Mouse (Mus musculus) ES-Bruce4 (cell line): ENCODE results near the gene Ctrc. TPM values are rescaled to one million over a fixed set of nuclear protein-coding genes. Genes with fewer than 3 reads are reported as not detected.

Experiments
- H3K27ac ChIP-seq: 2 replicates; pipeline ENCODE4 v1.5.1; 2012; ENCODE audit warnings: low read length, inconsistent platforms; ENCODE audit not compliant: insufficient read depth
- H3K27me3 ChIP-seq: 2 replicates; pipeline ENCODE4 v1.6.1; 2012; ENCODE audit warnings: mild to moderate bottlenecking, low read length, inconsistent platforms; ENCODE audit not compliant: control insufficient read depth, poor library complexity, insufficient read depth, severe bottlenecking
- H3K36me3 ChIP-seq: 2 replicates; pipeline ENCODE4 v1.6.1; 2012; ENCODE audit warnings: inconsistent platforms, mild to moderate bottlenecking, low read length, moderate library complexity; ENCODE audit not compliant: control insufficient read depth, poor library complexity, insufficient read depth, severe bottlenecking
- H3K4me1 ChIP-seq: one replicate; pipeline ENCODE4 v1.8.1; 2011; ENCODE audit warnings: low read length; ENCODE audit not compliant: control insufficient read depth, insufficient read depth
- H3K4me3 ChIP-seq: 2 replicates; pipeline ENCODE4 v1.5.1; 2011; ENCODE audit warnings: low read depth, mild to moderate bottlenecking, low read length
- H3K9ac ChIP-seq: 2 replicates; pipeline ENCODE4 v1.6.1; 2012; ENCODE audit warnings: low read depth, mild to moderate bottlenecking, inconsistent platforms; ENCODE audit not compliant: poor library complexity, severe bottlenecking
- H3K9me3 ChIP-seq: replicated peaks from 2 replicates; pipeline ENCODE4 v1.6.1; 2012; ENCODE audit warnings: mild to moderate bottlenecking, low read length, inconsistent platforms; ENCODE audit not compliant: control insufficient read depth, poor library complexity, insufficient read depth, severe bottlenecking
- CTCF ChIP-seq: IDR thresholded peaks from one replicate; pipeline ENCODE4 v1.8.1; 2011; ENCODE audit warnings: low read depth, low read length
- EP300 ChIP-seq: IDR thresholded peaks from 2 replicates; pipeline ENCODE4 v1.6.1; 2011; ENCODE audit warnings: low read depth, low read length; ENCODE audit not compliant: insufficient read depth
- POLR2A ChIP-seq: IDR thresholded peaks from one replicate; pipeline ENCODE4 v1.8.1; 2011; ENCODE audit warnings: low read length; ENCODE audit not compliant: insufficient read depth
- polyA plus RNA-seq: library from polyadenylated mRNA; stranded (reverse); fragments of >200 nt; gene quantifications from 2 replicates; pipeline ENCODE4 v1.2.4, GENCODE M21; 2011; ENCODE audit warnings: low read depth; ENCODE audit not compliant: missing spikeins, insufficient read depth, insufficient read length

The Ctrc gene
- polyA plus RNA-seq, 1 experiment: not detected

GRCm38 (mm10) chr4:141864506-141864905 lies 18.3 kb upstream of the Ctrc start:
- no peaks in the 10 kb centered on the region for H3K9me3 ChIP-seq
- H3K36me3 ChIP-seq: no peaks in the 10 kb centered on the region
- no peak overlapping the region for H3K4me3 ChIP-seq
- no peak overlapping the region for H3K9ac ChIP-seq
- no peak for TF ChIP-seq EP300
- TF ChIP-seq POLR2A: no peak
- no peak for TF ChIP-seq CTCF
- H3K4me1 ChIP-seq: peaks cover 7% of the 10 kb centered on the region
- H3K27me3 ChIP-seq: no peaks in the 10 kb centered on the region
- no peak overlapping the region for H3K27ac ChIP-seq

DNA sequence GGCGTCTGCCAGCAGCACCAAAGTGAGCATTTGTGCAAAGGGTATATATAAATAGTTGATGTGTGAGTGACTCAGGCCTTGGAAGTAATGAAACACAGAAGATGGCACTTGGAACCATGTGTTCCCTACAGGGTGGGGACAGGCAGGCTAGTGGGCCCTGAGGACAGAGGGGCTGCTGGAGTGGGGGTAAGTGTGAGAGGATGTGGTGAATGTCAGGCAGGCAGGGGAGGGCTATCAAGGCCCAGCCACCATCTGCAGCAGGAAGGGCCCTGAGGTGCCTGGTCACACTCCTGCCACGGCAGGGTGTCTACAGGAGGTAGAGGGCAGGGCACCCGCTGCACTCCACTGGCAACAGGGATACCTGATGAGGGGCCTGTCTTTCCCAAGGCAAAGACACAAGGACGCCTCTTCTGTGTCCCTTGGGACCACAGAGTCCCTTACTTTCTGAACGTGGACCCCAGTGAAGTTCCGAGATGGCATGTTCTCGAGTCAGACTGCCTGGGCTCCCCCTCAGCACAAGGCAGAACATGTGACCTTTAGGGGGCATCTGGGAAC lies 17.6 kb upstream of the Ctrc start:
- no peak overlapping the region for H3K9ac ChIP-seq
- H3K4me3 ChIP-seq: no peak overlapping the region
- no peaks in the 10 kb centered on the region for H3K36me3 ChIP-seq
- peaks cover 7% of the 10 kb centered on the region for H3K4me1 ChIP-seq
- no peaks in the 10 kb centered on the region for H3K9me3 ChIP-seq
- no peak overlapping the region for H3K27ac ChIP-seq
- no peak for TF ChIP-seq POLR2A
- no peak for TF ChIP-seq EP300
- no peak for TF ChIP-seq CTCF
- H3K27me3 ChIP-seq: no peaks in the 10 kb centered on the region

DNA sequence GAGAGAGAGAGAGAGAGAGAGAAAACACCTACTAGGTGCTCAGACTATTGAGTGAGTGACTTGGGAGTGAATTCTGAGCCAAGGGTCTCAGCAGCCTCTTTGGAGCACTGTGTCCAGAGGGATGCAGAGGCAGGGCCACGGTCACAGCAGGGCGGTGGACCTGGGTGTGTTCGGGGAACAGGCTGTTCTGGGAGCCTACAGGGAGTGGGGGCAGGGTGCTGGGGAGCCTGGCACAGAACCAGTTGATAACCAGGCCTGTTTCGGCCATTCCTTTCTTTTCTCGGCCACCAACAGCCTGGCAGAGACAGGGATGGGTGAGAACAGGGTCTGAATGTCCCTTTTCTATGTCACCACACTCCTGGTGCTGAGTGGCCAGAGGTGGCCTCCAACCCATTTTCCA lies 16.7 kb upstream of the Ctrc start:
- no peaks in the 10 kb centered on the region for H3K9me3 ChIP-seq
- no peak overlapping the region for H3K4me3 ChIP-seq
- H3K27ac ChIP-seq: no peak overlapping the region
- H3K9ac ChIP-seq: no peak overlapping the region
- H3K36me3 ChIP-seq: no peaks in the 10 kb centered on the region
- TF ChIP-seq CTCF: no peak
- no peak for TF ChIP-seq EP300
- TF ChIP-seq POLR2A: no peak
- no peaks in the 10 kb centered on the region for H3K27me3 ChIP-seq
- peaks cover 7% of the 10 kb centered on the region for H3K4me1 ChIP-seq

DNA sequence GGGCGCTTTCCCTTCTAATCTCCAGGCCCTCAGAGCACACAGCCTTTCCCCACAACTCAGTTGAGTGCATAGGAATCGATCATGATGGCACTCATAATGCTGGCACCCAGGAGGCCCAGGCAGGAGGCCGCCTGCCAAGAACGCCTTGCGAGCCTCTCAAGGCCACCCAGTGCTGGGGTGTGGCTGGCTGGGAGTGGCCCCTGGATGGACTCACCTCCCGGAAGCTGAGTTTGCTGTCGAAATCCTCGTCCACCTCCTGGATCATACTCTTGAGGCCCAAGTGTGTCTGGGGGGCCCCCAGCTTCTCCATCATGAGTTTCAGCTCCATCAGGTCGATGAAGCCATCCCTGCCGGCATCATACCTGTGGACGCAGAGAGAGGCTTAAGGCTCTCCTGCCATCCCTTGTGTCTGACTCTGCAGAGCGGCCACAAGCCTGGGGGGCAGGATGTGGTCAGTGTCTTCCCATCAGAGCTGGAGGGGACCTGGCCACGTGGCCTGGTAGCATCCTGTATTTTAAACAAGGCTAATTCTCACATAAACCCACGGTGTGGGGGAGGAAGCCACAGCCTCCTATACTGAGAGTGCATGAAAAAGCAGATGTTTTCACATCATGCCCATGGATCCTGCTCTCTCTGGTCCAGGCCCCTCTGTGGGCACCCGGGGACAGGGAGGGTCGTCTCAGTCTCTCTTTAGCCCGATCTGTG lies 15.6 kb upstream of the Ctrc start:
- H3K4me3 ChIP-seq: no peak overlapping the region
- no peaks in the 10 kb centered on the region for H3K9me3 ChIP-seq
- no peak overlapping the region for H3K9ac ChIP-seq
- no peaks in the 10 kb centered on the region for H3K36me3 ChIP-seq
- H3K4me1 ChIP-seq: peaks cover under 1% of the 10 kb centered on the region
- H3K27me3 ChIP-seq: no peaks in the 10 kb centered on the region
- no peak overlapping the region for H3K27ac ChIP-seq
- TF ChIP-seq EP300: no peak
- TF ChIP-seq CTCF: no peak
- TF ChIP-seq POLR2A: no peak

GRCm38 (mm10) chr4:141860246-141860841 lies 14.2 kb upstream of the Ctrc start:
- Histone ChIP-seq H3K9me3 (peaks cover 1% of the 10 kb centered on the region), H3K4me3 (no peak overlapping the region), H3K27ac (no peak overlapping the region), H3K27me3 (no peaks in the 10 kb centered on the region), H3K36me3 (no peaks in the 10 kb centered on the region), H3K9ac (no peak overlapping the region), H3K4me1 (no peaks in the 10 kb centered on the region)
- no peak for TF ChIP-seq EP300
- TF ChIP-seq POLR2A: no peak
- no peak for TF ChIP-seq CTCF

DNA sequence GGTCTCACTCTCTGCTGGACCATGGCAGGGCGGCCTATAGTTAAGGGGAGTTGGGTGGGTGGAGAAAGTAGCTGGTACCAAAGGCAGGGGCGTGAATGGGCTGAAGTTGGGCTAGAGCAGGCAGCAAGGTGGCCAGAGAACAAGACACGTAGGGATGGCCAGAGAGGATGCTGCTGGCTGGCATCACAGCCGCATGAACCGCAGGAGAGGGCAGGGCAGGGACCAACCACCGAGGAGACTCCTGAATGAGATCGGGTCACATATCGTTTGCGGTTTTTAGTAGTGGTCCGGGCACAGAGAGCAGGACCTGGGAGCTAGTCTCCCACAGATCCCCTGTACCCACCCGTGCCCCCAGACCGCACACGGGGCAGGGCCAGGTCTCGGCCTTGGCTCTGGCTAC lies 13.2 kb upstream of the Ctrc start:
- Histone ChIP-seq H3K4me3 (no peak overlapping the region), H3K9me3 (peaks cover 5% of the 10 kb centered on the region), H3K4me1 (no peaks in the 10 kb centered on the region), H3K27me3 (no peaks in the 10 kb centered on the region), H3K9ac (no peak overlapping the region), H3K27ac (no peak overlapping the region), H3K36me3 (no peaks in the 10 kb centered on the region)
- TF ChIP-seq CTCF: no peak
- TF ChIP-seq EP300: no peak
- no peak for TF ChIP-seq POLR2A
